Mouse (Mus musculus): ENCODE measurements around the gene Stub1.

GRCm38 (mm10) chr17:25873405-25874147 lies 40.4 kb upstream of the Stub1 start:
- TF ChIP-seq CTCF (IDR thresholded peaks at IDR 0.05; ENCODE audit: low read depth) (no peak), EP300 (IDR thresholded peaks at IDR 0.05; ENCODE audit: low read depth) (no peak)
